Mouse (Mus musculus) stomach, adult 2 months (tissue): ENCODE data around the gene Map3k7. TPM values are rescaled to one million over a fixed set of nuclear protein-coding genes. Genes with fewer than 3 reads are reported as not detected.

Experiments used
- polyA plus RNA-seq: library from polyadenylated mRNA; depleted of rRNA; stranded (reverse); fragments of >200 nt; gene quantifications from 2 replicates; pipeline ENCODE4 v1.2.3, GENCODE M21; 2012; rRNA removed

Map3k7 gene
- polyA plus RNA-seq: 13.4 and 32.3 TPM in 2 replicates

DNA sequence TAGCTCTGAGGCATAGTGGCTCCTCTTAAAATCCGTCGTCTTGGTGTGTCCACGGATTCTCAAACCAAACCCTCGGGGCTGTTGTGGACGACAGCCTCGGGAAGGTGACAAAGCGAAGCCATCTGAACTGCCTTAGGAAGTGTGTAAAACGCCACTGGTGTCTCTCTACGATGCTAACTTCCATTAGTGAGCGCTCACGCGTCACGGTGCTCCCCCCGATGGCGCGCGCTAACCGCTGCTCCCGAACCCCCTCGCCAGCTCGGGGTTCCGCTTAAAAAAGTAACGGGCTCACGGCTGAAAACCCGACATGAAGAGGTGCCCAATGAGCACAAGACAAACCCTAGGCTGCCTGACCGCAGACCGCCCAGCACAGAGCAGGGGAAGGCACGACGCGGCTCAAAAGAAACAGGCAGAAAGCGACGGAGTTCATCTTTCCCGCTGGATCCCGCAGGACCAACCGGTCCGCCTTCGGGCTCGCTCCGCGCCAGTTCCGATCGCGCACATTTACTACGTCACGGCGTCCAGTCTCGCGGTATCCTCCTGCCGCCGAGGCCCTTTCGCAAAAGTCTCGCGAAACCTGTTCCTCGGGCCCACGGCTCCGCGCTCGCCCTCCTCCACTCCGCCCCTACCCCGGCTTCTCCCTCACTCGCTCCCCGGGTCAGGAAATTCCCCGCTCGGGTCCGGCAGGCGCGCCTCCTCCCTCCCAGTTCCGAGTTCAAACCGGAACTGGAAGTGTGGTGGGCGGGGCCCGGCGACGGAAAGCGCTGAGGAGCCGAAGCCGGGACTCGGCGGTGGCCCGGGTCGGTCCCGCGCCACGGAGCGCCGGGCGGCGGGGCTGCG, at the start of gene Map3k7:
Map3k7 (plus strand) TSS at position 744 of the 840 bp plus-strand sequence.

